Mouse (Mus musculus) megakaryocyte, adult 5-6 weeks (primary cell): ENCODE measurements at regions not wholly inside any gene's neighbourhood (a gene's known extent, or its start where the extent isn't known, plus 50 kb on each side); places are given as distances from the start of the nearest gene placed in this dataset.

Experiments used
- ATAC-seq: 2 replicates; pipeline ENCODE4 v1.8.0; 2016; ENCODE audit warnings: mild to moderate bottlenecking, inconsistent platforms; ENCODE audit not compliant: poor library complexity, severe bottlenecking

DNA sequence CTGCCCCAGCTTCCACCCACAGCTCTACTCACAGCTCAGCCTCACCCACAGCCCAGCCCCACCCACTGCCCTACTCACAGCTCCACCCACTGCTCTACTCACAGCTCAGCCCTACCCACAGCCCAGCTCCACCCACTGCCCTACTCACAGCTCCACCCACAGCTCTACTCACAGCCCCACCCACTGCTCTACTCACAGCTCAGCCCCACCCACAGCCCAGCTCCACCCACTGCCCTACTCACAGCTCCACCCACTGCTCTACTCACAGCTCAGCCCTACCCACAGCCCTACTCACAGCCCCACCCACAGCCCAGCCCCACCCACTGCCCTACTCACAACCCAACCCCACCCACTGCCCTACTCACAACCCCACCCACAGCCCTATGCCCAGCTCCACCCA, 56.5 kb upstream of the Phox2b start:
- peak; percentile 76 for ATAC-seq

DNA sequence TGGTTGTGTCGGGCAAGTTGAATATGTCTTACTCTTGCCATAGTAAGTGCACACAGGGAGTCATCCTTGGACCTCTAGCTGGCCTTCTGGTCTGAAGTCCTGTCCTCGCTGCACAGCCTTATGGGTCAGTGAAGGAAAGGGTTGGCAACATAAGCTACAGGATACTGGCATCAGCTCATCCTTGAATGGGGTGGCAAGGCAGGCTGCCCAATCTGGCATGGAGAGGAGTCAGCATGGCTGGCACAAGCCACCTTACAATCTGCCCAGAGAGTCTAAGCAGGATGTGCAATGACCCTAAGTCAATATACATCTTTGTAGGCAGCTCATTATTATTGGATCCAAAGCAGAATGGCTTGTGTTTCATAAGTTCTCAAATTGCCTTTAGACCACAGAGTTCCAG, 57.8 kb upstream of the Phox2b start:
- ATAC-seq, result no peak

DNA sequence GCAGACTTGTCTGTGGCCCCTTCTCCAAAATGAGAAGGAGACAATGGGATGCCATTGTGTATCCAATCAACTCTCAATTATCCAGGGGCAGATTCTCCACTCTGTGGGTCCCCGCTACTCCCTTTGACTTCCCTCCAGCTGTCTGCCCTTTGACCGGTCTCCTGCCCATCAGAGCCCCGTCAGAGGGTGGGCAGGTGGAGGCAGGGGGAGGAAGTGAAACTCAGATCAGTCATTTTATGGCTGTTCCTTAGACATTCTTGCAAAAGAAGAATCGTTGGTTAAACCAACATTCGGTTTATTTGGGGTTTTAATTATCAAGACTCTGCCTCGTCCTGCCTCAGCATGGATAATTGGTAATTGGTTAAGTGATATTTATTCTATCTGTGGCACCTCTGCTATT, 77.7 kb upstream of the Phox2b start:
- no peak for ATAC-seq

DNA sequence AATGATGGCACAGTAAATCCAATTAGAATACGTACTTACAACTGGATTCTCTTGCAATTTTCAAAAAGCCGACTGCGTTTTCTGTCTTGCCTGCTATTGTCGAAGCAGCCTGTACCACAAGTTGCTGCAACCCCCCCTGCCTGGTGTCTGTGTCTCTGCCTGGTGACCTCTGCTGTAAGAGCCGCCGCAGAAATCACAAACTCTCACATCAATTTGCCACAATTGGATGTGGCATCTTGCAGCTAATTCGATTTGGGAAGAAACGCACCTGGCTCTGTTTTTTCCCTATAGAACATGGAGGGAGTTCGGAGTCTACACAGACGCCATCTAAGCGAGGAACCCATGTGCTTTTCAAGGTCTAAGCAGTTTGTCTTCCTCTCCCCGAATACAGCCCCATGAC, 80.1 kb upstream of the Phox2b start:
- ATAC-seq, result no peak

GRCm38 (mm10) chr5:67189376-67189901, 70.9 kb upstream of the Tmem33 start:
- no peak for ATAC-seq

GRCm38 (mm10) chr5:67194065-67194464, 66.3 kb upstream of the Tmem33 start:
- ATAC-seq, result no peak

DNA sequence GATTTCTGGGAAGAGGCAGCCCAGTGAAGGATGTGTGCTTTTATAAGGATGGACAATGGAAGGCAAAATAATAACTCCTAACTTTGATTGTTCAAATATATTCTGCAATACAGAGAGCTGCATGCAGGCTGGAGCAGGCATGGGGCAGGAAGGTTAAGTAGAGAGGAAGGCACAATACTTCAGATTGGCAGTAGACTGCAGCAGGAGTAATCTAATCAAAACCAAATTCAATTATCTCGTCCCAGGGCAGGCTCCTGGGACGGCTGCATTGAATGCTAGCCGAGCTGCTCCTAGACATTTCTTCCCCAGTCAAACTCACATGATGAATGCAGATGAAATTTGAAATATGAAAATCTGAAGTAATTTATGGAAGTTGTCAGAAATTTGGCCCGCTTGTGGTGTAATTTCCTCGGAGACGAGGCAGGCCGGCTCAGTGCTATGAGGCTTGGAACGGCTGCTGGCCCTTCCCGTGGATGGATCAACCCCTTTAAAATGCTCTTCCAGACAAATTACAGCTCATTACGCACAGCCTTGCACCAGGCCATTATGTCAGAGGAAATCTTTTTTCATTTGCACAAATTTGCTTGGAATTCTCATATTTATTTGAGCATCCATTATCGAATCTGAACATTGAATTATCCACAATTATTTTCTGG, 55.2 kb upstream of the Tmem33 start:
- ATAC-seq, result no peak
